Mouse (Mus musculus): Measurements from ENCODE around the gene Tesc.

DNA sequence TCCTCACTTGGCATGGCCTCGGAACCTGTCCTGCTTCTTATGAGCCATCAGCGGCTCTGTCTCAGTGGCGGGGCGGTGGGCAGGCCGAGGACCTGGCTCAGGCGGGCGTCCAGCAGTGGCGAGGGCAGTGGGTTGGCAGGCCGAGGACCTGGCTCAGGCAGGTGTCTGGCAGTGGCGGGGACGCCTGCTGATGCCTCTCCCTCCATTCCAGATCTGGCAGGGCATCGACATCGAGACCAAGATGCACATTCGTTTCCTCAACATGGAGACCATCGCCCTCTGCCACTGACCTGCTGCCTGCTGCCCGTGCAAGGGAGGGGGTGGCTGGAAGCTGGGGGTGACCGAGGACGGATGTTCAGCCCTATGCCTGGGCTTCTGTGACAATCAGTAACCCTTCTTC is 33.8 kb downstream of the Tesc start:
- TF ChIP-seq CTCF (IDR thresholded peaks at IDR 0.05; ENCODE audit: low read depth) (no peak), EP300 (IDR thresholded peaks at IDR 0.05; ENCODE audit: low read depth) (no peak)
